Mouse (Mus musculus) gastrocnemius, postnatal 36 days (tissue): ENCODE measurements around the gene Ddx43. TPM values are rescaled to one million over a fixed set of nuclear protein-coding genes. Genes with fewer than 3 reads are reported as not detected.

Experiments used
- DNase-seq, 2 experiments: peaks; one replicate each; pipeline ENCODE4 v3.0.0; 2022
- intact Hi-C: fragments of 180-260 bp; cut with DNase I; formaldehyde crosslinking; loops from one replicate; pipeline ENCODE4 v1.15.1; 2025
- total RNA-seq, 2 experiments: library from RNA; stranded (reverse); gene quantifications; 2 replicates each; pipeline ENCODE4 v1.2.3; 2021

The Ddx43 gene
- total RNA-seq, 2 experiments from 2014 or later, result not detected

DNA sequence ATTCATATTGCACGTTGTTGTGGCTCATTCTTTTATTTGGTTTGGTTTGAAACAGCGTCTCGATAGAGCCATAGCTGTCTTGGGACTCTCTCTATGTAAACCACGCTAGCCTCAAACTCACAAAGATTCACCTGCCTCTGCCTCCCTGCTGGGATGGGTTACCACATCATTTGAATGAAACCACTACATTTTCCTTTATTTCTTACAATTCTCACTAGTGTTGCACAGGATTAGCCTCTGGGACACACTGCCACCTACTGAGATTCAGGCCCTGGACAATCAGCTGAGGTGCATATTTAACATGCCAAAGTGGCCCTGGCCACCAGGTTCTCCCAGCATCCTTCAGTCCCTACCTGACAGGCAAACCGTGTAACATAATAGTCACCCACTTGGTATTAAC is 43.8 kb downstream of the Ddx43 start:
- DNase-seq, result no peak
- intact Hi-C loops, result no loop called here

DNA sequence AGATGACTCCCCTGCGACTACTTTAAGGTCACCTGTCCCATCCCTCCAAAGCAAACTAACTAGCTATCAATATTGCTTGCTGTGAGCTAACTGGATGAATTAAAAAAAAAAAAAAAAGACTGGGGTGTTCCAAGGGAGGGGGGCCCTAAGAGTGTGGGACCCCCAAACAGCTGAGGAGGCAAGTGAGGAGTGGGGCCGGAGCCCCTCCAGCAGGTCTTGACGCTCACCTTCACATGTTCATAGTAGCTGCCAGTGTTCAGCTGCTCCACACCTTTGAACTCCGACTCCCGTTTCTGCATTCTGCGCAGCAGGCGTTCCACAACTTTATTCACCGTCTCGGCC is 46.6 kb downstream of the Ddx43 start:
- intact Hi-C loops, result no loop called here
- DNase-seq, result no peak

DNA sequence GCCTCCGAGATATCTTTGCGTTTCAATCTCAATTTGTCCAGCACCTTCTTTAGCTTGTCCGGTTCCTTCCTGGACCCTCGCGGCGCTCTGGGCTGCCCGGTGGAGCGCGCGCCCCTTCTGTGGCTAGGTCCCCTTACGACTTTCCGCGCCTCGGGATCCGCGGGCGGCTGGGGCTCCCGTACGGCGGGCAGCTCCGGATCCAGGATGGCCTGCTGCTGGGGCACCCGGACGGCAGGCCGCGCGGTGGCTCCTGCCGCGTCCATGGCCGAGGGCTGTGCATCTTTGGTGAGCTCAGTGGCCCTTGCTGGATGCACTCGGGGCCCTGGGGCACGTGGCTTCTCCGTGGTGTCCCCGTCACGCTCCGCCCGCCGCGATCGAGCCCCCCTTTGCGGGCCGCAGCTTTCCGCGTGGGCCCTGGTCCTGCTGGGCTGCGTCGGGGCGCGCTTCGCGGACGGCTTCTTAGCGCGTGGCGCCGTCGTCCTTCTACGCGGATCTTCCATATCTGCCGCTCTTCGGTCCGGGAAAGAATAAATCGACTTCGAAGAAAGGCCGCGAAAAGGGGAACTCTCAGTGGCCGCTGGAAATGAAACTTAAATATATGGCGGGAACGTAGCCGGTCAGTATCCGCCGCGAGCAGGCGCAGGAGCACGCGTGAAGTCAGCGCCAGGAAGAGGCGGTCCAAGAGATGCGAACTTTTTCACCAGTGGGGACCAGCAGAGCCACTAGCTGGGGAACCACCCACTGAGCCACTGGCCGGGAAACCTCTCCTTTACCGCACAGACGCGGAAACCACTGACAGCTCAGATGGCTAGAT is 47.2 kb downstream of the Ddx43 start, which contains the start of gene Cgas:
Cgas (minus strand) TSS at position 659 of the 814 bp plus-strand sequence.
- intact Hi-C loops, result no loop called here

DNA sequence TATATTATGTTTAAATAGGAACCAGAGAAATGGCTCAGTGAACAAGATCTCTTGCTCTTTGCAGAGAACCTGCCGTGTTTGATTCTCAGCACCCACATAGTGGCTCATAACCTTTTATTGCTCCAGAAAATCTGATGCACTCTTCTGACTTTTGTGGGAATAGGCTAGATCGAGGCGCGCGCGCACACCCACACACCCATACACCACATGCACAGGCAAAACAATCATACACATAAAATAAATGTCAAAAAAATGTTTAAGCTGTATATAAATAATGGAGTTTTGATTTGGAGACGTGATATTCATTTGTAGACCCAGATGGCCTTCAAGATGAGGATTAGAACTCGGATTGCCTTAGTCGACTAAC is 52.0 kb downstream of the Ddx43 start:
- intact Hi-C loops, result no loop called here
- no peak for DNase-seq

More for the DNA sequence above, 47.2 kb downstream of the Ddx43 start, which contains the start of gene Cgas:
- DNase-seq, result peak; percentile 50 to 54

DNA sequence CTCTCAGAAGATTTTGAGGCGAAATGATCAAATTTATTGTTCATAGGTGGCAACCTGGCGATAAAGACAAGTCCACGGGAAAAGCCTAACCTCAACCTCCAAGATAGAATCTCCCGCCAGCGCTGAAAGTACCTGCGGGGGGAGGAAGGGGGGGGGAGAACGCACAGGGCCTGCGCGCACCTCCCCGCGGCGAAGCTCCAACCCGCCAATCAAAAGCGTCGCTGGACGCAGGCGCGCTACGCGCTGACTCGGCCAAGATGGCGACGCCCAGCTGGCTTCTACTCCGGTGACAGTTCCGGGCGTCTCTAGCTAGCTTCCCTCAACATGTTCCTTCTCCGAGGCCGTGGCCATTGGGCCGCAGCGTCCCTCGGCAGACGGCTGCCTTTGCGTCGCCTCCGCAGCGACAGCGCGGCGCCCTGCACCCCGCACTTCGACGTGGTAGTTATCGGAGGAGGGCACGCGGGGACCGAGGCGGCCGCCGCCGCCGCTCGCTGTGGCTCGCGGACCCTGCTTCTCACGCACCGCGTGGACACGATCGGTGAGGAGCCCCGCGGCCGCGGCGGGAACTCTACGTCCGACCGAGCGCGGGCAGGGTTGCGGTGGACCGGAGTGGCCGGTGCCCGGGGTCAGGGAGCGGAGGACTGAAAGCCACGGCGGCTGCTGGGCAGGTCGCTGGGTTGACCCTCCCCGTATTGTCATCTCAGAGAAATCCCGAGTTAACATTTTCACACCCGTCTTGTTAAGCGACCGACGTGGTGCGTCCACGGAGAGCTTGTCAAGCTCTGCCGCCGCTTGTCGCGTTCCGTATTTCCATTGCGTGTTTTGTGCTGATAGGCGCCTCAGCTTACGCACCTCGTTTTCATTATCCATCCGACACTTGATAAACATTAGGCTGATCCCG is 52.6 kb downstream of the Ddx43 start, which contains the start of the genes Mto1 and Gm17324:
Mto1 (plus strand) TSS at position 236 of the 901 bp plus-strand sequence.
Gm17324 (minus strand) TSS at position 814 of the 901 bp plus-strand sequence.
- intact Hi-C loops, result no loop called here
- peak; percentile 87 to 88 for DNase-seq

DNA sequence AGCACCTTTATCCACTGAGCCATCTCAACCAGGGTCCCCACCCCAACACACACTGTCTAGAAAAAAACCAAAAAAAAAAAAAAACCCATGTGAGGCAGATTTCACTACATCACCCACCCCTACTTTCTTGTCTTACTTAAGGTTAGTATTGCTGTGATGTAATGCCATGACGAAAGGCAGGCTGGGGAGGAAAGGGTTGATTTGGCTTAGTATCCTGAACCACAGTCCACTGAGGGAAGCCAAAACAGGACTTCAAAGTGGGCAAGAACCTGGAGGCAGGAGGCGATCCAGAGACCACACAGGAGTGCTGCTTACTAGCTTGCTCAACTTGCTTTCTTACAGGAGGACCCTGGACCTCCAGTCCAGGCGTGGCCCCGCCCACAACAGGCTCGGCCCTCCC is 54.8 kb downstream of the Ddx43 start:
- intact Hi-C loops, result no loop called here
- no peak for DNase-seq

DNA sequence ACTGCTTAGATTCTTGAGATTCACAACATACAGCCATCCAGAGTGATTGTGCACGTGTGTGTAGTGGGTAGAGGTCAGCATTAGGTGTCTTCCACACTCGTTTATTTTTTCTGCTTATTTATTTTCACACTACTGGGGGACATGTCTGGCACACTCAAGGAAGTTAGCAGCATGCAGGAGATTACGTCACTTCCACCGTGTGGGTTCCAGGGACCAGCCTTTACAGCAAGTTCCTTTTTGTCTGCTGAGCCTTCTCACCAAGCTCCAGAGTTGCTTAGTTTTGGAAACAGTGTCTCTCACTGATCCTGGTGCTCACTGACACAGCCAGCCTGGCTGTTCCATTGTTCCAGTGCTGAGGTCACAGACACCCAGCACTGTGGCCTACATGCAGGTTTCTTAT is 55.8 kb downstream of the Ddx43 start:
- DNase-seq, result no peak
- intact Hi-C loops, result no loop called here

DNA sequence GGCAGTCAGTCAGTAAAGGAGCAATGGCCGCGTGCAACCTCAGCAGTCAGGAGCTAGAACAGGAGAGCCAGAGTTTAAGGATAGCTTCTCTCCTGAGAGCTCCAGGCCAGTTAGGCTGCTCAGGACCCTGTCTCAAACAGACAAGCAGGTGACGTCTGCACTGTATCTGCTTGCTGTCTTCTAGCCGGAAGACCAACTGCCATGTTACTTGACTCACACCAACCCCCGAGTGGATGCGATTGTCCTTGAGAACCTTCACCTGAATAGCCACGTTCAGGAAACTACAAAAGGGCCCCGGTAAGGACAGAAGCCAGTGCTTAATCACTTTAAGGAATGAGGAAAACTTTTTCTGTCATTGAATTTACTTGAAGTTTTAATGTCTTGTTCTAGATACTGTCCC is 61.4 kb downstream of the Ddx43 start:
- DNase-seq, result no peak
- intact Hi-C loops, result no loop called here

DNA sequence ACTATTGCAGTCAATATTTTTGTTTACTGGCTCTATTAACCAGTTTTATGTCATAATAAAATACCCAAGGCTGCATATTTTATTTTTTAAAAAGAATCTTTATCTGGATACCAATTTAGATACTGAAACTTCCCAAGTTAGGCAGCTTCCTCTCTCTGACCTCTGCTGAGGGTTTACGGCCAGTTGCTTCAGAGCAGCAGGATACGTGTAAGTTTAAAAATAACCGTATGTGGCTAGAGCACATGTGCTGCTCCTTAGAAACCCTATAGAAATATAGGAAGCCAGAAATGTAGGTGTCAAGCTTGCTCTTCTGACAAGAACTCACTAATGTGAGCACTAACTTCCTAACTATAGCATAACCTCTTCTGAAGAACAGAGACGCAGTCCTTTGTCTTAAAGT is 67.8 kb downstream of the Ddx43 start:
- DNase-seq, result no peak
- intact Hi-C loops, result no loop called here

DNA sequence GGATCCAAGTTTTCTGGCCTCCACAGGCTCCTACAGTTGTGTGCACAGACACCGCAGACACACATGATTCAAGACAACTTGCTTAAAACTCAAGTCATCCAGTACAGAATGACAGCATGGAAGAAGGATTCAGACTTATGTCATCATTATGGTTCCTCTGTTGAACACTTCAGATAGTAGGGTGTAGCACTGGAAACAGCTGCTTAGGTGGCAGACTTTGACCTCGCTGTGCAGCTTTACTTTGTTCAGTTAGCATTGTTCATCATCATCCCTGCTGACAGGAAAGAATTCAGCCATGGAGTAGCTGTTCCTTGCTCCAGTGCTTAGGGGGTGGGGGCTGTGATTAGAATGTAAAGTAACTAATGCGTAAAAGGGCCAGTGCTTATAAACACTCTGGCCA is 70.1 kb downstream of the Ddx43 start:
- intact Hi-C loops, result no loop called here
- no peak for DNase-seq

Other genes starting within 250 kb of the Ddx43 start
- 10 to 100 TPM; 10.8 to 14.3 TPM for gene Gsta4, start 213.0 kb upstream of the Ddx43 start, total RNA-seq
- not detected for gene Gsta1, start 165.1 kb upstream of the Ddx43 start, total RNA-seq
- not detected for gene Gm3776, start 138.6 kb upstream of the Ddx43 start, total RNA-seq
- not detected for gene Gm10639, start 105.9 kb upstream of the Ddx43 start, total RNA-seq
- gene Omt2a, start 81.0 kb upstream of the Ddx43 start, total RNA-seq, result not detected
- gene Omt2b, start 68.2 kb upstream of the Ddx43 start, total RNA-seq, result not detected
- not detected for gene Gsta2, start 40.0 kb upstream of the Ddx43 start, total RNA-seq
- gene Dppa5a, start 27.6 kb upstream of the Ddx43 start, total RNA-seq, result not detected
- gene Ooep, start 17.1 kb upstream of the Ddx43 start, total RNA-seq, result not detected
- under 1 TPM in 1 of 2 experiments, not detected in 1; 0.17 TPM for gene Cgas, start 47.5 kb downstream of the Ddx43 start, total RNA-seq
- gene Mto1, start 52.4 kb downstream of the Ddx43 start, total RNA-seq, result 10 to 100 TPM; 17.6 to 21.4 TPM
- not detected for gene Gm17324, start 53.0 kb downstream of the Ddx43 start, total RNA-seq
- gene Eef1a1, start 93.4 kb downstream of the Ddx43 start, total RNA-seq, result 100 to 1,000 TPM; 496 to 538 TPM
- 1 to 10 TPM; 2.7 to 4.0 TPM for gene Slc17a5, start 192.3 kb downstream of the Ddx43 start, total RNA-seq
- gene Cd109, start 219.8 kb downstream of the Ddx43 start, total RNA-seq, result under 1 TPM; 0.46 to 0.81 TPM